Mouse (Mus musculus): ENCODE data around the gene Tmem266.

Tmem266 gene

GRCm38 (mm10) chr9:55402276-55402675, 75.6 kb downstream of the Tmem266 start:
- no peak for DNase-seq (ENCODE audit: low spot score in 2 of 2)

- no peak for DNase-seq (ENCODE audit: low spot score in 2 of 2)
These were observed 77.5 kb downstream of the Tmem266 start for GRCm38 (mm10) chr9:55404256-55404655.

- no peak for DNase-seq (ENCODE audit: low spot score in 2 of 2)
These were observed 78.4 kb downstream of the Tmem266 start for GRCm38 (mm10) chr9:55404976-55405702.

GRCm38 (mm10) chr9:55406773-55407172, 80.1 kb downstream of the Tmem266 start:
- no peak for DNase-seq (ENCODE audit: low spot score in 2 of 2)

- DNase-seq (ENCODE audit: low spot score in 2 of 2), result no peak
These were observed 82.1 kb downstream of the Tmem266 start for GRCm38 (mm10) chr9:55408851-55409250.

- no peak for DNase-seq (ENCODE audit: low spot score in 2 of 2)
These were observed 83.1 kb downstream of the Tmem266 start for GRCm38 (mm10) chr9:55409833-55410232.

- DNase-seq (ENCODE audit: low spot score in 2 of 2), result no peak
These were observed 83.7 kb downstream of the Tmem266 start for GRCm38 (mm10) chr9:55410430-55410829.

- no peak for DNase-seq (ENCODE audit: low spot score in 2 of 2)
These were observed 84.4 kb downstream of the Tmem266 start for GRCm38 (mm10) chr9:55411154-55411553.

GRCm38 (mm10) chr9:55421786-55422185, 95.1 kb downstream of the Tmem266 start:
- no peak for DNase-seq (ENCODE audit: low spot score in 2 of 2)

GRCm38 (mm10) chr9:55423451-55424424, 97.0 kb downstream of the Tmem266 start:
- DNase-seq (ENCODE audit: low spot score in 2 of 2), result no peak

GRCm38 (mm10) chr9:55425271-55425810, 98.6 kb downstream of the Tmem266 start:
- DNase-seq (ENCODE audit: low spot score in 2 of 2), result no peak

GRCm38 (mm10) chr9:55429242-55429975, 102.7 kb downstream of the Tmem266 start:
- peak; percentile 12 to 61 for DNase-seq (ENCODE audit: low spot score in 2 of 2)

GRCm38 (mm10) chr9:55430133-55430532, 103.4 kb downstream of the Tmem266 start:
- no peak for DNase-seq (ENCODE audit: low spot score in 2 of 2)

- DNase-seq (ENCODE audit: low spot score in 2 of 2), result no peak
These were observed 105.9 kb downstream of the Tmem266 start for GRCm38 (mm10) chr9:55432306-55433289.

- DNase-seq (ENCODE audit: low spot score in 2 of 2), result no peak
These were observed 107.2 kb downstream of the Tmem266 start for GRCm38 (mm10) chr9:55433875-55434274.

GRCm38 (mm10) chr9:55438433-55438832, 111.7 kb downstream of the Tmem266 start:
- DNase-seq (ENCODE audit: low spot score in 2 of 2), result no peak

- DNase-seq (ENCODE audit: low spot score in 2 of 2), result no peak
These were observed 112.6 kb downstream of the Tmem266 start for GRCm38 (mm10) chr9:55439206-55439780.

GRCm38 (mm10) chr9:55447509-55447908, 120.8 kb downstream of the Tmem266 start:
- DNase-seq (ENCODE audit: low spot score in 2 of 2), result no peak

GRCm38 (mm10) chr9:55449108-55449507, 122.4 kb downstream of the Tmem266 start:
- no peak for DNase-seq (ENCODE audit: low spot score in 2 of 2)

- DNase-seq (ENCODE audit: low spot score in 2 of 2), result no peak
These were observed 123.3 kb downstream of the Tmem266 start for GRCm38 (mm10) chr9:55450035-55450434.

Measured in frontal cortex, postnatal 25 days (tissue).